Mouse (Mus musculus) CH12.LX (cell line): ENCODE measurements at regions not wholly inside any gene's neighbourhood (a gene's known extent, or its start where the extent isn't known, plus 50 kb on each side); places are given as distances from the start of the nearest gene placed in this dataset.

ENCODE experiments used
- DNase-seq: peaks from one replicate; pipeline ENCODE4 v3.0.0-alpha.2; 2013; ENCODE audit errors: extremely low read depth
- H3K27ac ChIP-seq: 2 replicates; pipeline ENCODE4 v1.5.1; 2012; ENCODE audit warnings: low read depth, mild to moderate bottlenecking, control low read depth, moderate library complexity; ENCODE audit not compliant: insufficient read depth
- H3K27me3 ChIP-seq: replicated peaks from 2 replicates; pipeline ENCODE3; 2012; ENCODE audit warnings: inconsistent platforms
- H3K36me3 ChIP-seq, 2 experiments: replicated peaks in 1 of 2; 2 replicates each; pipeline versions ENCODE3 to v1.6.1; 2012; ENCODE audit warnings: inconsistent platforms in 1 of 2, low read length in 1 of 2, mild to moderate bottlenecking in 1 of 2, mixed read lengths in 1 of 2, moderate library complexity in 1 of 2; ENCODE audit not compliant: control insufficient read depth in 1 of 2, insufficient read depth in 1 of 2
- H3K4me1 ChIP-seq, 2 experiments: 2 replicates each; pipeline ENCODE4 v1.6.1; 2012; ENCODE audit warnings: inconsistent platforms in 1 of 2, moderate library complexity in 1 of 2; ENCODE audit not compliant: insufficient read depth in 2 of 2, control insufficient read depth in 1 of 2
- H3K4me2 ChIP-seq: 2 replicates; pipeline ENCODE4 v1.6.1; 2012; ENCODE audit warnings: low read depth, mild to moderate bottlenecking, control low read depth; ENCODE audit not compliant: poor library complexity, insufficient read depth, severe bottlenecking
- H3K4me3 ChIP-seq, 3 experiments: fragments of 150-350 bp in 1 of 3; sonication (generic) in 1 of 3; replicated peaks in 1 of 3; 2 replicates each; pipeline versions ENCODE3 to v1.5.1; 2011 to 2012; ENCODE audit warnings: low read depth in 2 of 3, low read length in 2 of 3, mild to moderate bottlenecking in 2 of 3, moderate library complexity in 2 of 3, control low read depth in 1 of 3, improper control_type of control experiment in 1 of 3, inconsistent platforms in 1 of 3, mixed read lengths in 1 of 3; ENCODE audit not compliant: poor library complexity in 1 of 3
- H3K79me2 ChIP-seq: replicated peaks from 2 replicates; pipeline ENCODE4 v1.6.1; 2012; ENCODE audit warnings: mild to moderate bottlenecking, moderate library complexity; ENCODE audit not compliant: control insufficient read depth, poor library complexity, insufficient read depth, severe bottlenecking; ENCODE audit errors: extremely low read depth
- H3K9ac ChIP-seq: 2 replicates; pipeline ENCODE4 v1.6.1; 2012; ENCODE audit warnings: low read depth, mild to moderate bottlenecking, control low read depth, moderate library complexity; ENCODE audit not compliant: insufficient read depth
- H3K9me3 ChIP-seq: replicated peaks from 2 replicates; pipeline ENCODE3; 2012; ENCODE audit warnings: low read length, inconsistent platforms, mixed read lengths
- BHLHE40 ChIP-seq: IDR thresholded peaks from 2 replicates; pipeline ENCODE4 v1.6.1; 2011; ENCODE audit warnings: mild to moderate bottlenecking, low read depth, low read length, improper control_type of control experiment
- ETS1 ChIP-seq: conservative IDR thresholded peaks from 2 replicates; pipeline ENCODE4 v1.6.1; 2012; ENCODE audit warnings: low read depth, mild to moderate bottlenecking, inconsistent platforms, low read length, improper control_type of control experiment, moderate library complexity
- GABPA ChIP-seq: IDR thresholded peaks from 2 replicates; pipeline ENCODE4 v1.6.1; 2012; ENCODE audit warnings: low read depth, low read length, improper control_type of control experiment, inconsistent platforms; ENCODE audit not compliant: insufficient replicate concordance
- IRF4 ChIP-seq: IDR thresholded peaks from 2 replicates; pipeline ENCODE4 v1.6.1; 2014; ENCODE audit warnings: low read depth, mild to moderate bottlenecking, inconsistent platforms, low read length, improper control_type of control experiment
- MEF2A ChIP-seq: IDR thresholded peaks from 2 replicates; pipeline ENCODE4 v1.6.1; 2014; ENCODE audit warnings: low read depth, mild to moderate bottlenecking, inconsistent platforms, low read length, improper control_type of control experiment, borderline replicate concordance
- MXI1 ChIP-seq: IDR thresholded peaks from 2 replicates; pipeline ENCODE4 v1.6.1; 2011; ENCODE audit warnings: mild to moderate bottlenecking, low read depth, low read length, improper control_type of control experiment
- PAX5 ChIP-seq: IDR thresholded peaks from 2 replicates; pipeline ENCODE4 v1.6.1; 2012; ENCODE audit warnings: low read length, inconsistent platforms, mixed read lengths
- POLR2A ChIP-seq: IDR thresholded peaks from 2 replicates; pipeline ENCODE4 v1.6.1; 2011; ENCODE audit warnings: low read depth, mild to moderate bottlenecking, improper control_type of control experiment, low read length
- POLR2AphosphoS2 ChIP-seq: IDR thresholded peaks from 2 replicates; pipeline ENCODE4 v1.6.1; 2011; ENCODE audit warnings: low read depth, low read length, improper control_type of control experiment
- SIN3A ChIP-seq: IDR thresholded peaks from 2 replicates; pipeline ENCODE4 v1.6.1; 2012; ENCODE audit warnings: low read length, improper control_type of control experiment, inconsistent platforms
- TBP ChIP-seq: conservative IDR thresholded peaks from 2 replicates; pipeline ENCODE4 v1.6.1; 2011; ENCODE audit warnings: low read depth, low read length, improper control_type of control experiment
- UBTF ChIP-seq: IDR thresholded peaks from 2 replicates; pipeline ENCODE4 v1.6.1; 2012; ENCODE audit warnings: low read depth, mild to moderate bottlenecking, inconsistent platforms, low read length, improper control_type of control experiment, moderate library complexity
- USF1 ChIP-seq: IDR thresholded peaks from 2 replicates; pipeline ENCODE4 v1.6.1; 2014; ENCODE audit warnings: low read depth, mild to moderate bottlenecking, inconsistent platforms, low read length, improper control_type of control experiment
- USF2 ChIP-seq: conservative IDR thresholded peaks from 2 replicates; pipeline ENCODE4 v1.6.1; 2011; ENCODE audit warnings: low read depth, low read length, improper control_type of control experiment
- ZMIZ1 ChIP-seq: IDR thresholded peaks from 2 replicates; pipeline ENCODE4 v1.6.1; 2012; ENCODE audit warnings: low read depth, mild to moderate bottlenecking, inconsistent platforms, low read length, improper control_type of control experiment
- dilution Hi-C: fragments of 300-500 bp; cut with MboI; formaldehyde crosslinking; loops from 2 replicates; pipeline ENCODE4 v1.14.3; 2020; ENCODE audit warnings: low sequenced_read_pairs; ENCODE audit not compliant: extremely low pct_unique_long_range_greater_than_20kb, extremely low pct_ligation_motif_present
- in situ Hi-C: fragments of 300-500 bp; cut with MboI; formaldehyde crosslinking; loops from 3 replicates; pipeline ENCODE4 v1.14.3; 2019; ENCODE audit warnings: low sequenced_read_pairs, low pct_ligation_motif_present, low pct_unique_long_range_greater_than_20kb, mixed read lengths

GRCm38 (mm10) chr14:94427611-94428186, 537.2 kb upstream of the Pcdh9 start:
- no peaks in the 10 kb centered on the region for H3K4me1 ChIP-seq
- no peaks in the 10 kb centered on the region for H3K27me3 ChIP-seq
- no peak overlapping the region for H3K4me2 ChIP-seq
- no peak overlapping the region for H3K4me3 ChIP-seq
- in situ Hi-C loops: no loop called here
- no peak for DNase-seq
- TF ChIP-seq SIN3A (no peak), MEF2A (no peak), POLR2AphosphoS2 (no peak), POLR2A (no peak), PAX5 (no peak), USF2 (no peak), UBTF (no peak), TBP (no peak), USF1 (no peak), IRF4 (no peak), GABPA (no peak), ZMIZ1 (no peak), ETS1 (no peak), BHLHE40 (no peak), MXI1 (no peak)
- H3K27ac ChIP-seq: no peak overlapping the region
- H3K9ac ChIP-seq: no peak overlapping the region
- dilution Hi-C loops: no loop called here
- H3K79me2 ChIP-seq: no peaks in the 10 kb centered on the region
- H3K36me3 ChIP-seq: no peaks in the 10 kb centered on the region
- peaks cover 7% of the 10 kb centered on the region for H3K9me3 ChIP-seq
